Mouse (Mus musculus) heart, adult 2 months (tissue): ENCODE measurements at regions not wholly inside any gene's neighbourhood (a gene's known extent, or its start where the extent isn't known, plus 50 kb on each side); places are given as distances from the start of the nearest gene placed in this dataset.

Experiments
- DNase-seq, 2 experiments: peaks; one replicate each; pipeline ENCODE4 v3.0.0; 2021
- H3K27ac ChIP-seq: fragments of 200-600 bp; 2 replicates; pipeline ENCODE4 v1.8.1; 2022
- H3K27me3 ChIP-seq: fragments of 200-500 bp; 2 replicates; pipeline ENCODE4 v1.6.1; 2012; ENCODE audit warnings: mild to moderate bottlenecking, low read length, inconsistent platforms, mixed read lengths; ENCODE audit not compliant: control insufficient read depth, insufficient read depth
- H3K36me3 ChIP-seq: fragments of 200-500 bp; 2 replicates; pipeline ENCODE4 v1.6.1; 2012; ENCODE audit warnings: low read length, inconsistent platforms; ENCODE audit not compliant: control insufficient read depth, insufficient read depth
- H3K4me1 ChIP-seq: fragments of 200-500 bp; 2 replicates; pipeline ENCODE4 v1.6.1; 2011; ENCODE audit warnings: low read length; ENCODE audit not compliant: control insufficient read depth, insufficient read depth
- H3K4me3 ChIP-seq: fragments of 200-600 bp; 2 replicates; pipeline ENCODE4 v1.8.1; 2022
- H3K79me2 ChIP-seq: fragments of 200-500 bp; replicated peaks from 2 replicates; pipeline ENCODE4 v1.6.1; 2012; ENCODE audit warnings: mild to moderate bottlenecking, inconsistent platforms, low read length, moderate library complexity, mixed read lengths; ENCODE audit not compliant: control insufficient read depth, insufficient read depth
- H3K9ac ChIP-seq: fragments of 200-500 bp; 2 replicates; pipeline ENCODE4 v1.6.1; 2012; ENCODE audit warnings: low read depth, mild to moderate bottlenecking, control low read depth, inconsistent platforms, low read length, mixed read lengths
- CTCF ChIP-seq: fragments of 200-600 bp; IDR thresholded peaks from 2 replicates; pipeline ENCODE4 v1.8.1; 2022; ENCODE audit warnings: antibody characterized with exemption, mild to moderate bottlenecking, moderate library complexity
- EP300 ChIP-seq: fragments of 200-500 bp; IDR thresholded peaks from 2 replicates; pipeline ENCODE4 v1.6.1; 2011; ENCODE audit warnings: low read depth, low read length, control low read depth; ENCODE audit not compliant: insufficient read depth
- POLR2A ChIP-seq: fragments of 200-500 bp; IDR thresholded peaks from 2 replicates; pipeline ENCODE4 v1.6.1; 2011; ENCODE audit warnings: mild to moderate bottlenecking, low read depth, low read length, control low read depth; ENCODE audit not compliant: insufficient read depth
- WGBS: fragments of 180-500 bp; shearing (Covaris S2); methylation state at CpG from one replicate; pipeline ENCODE4 v1.1.7; 2018; 5-methylcytosine and 5-hydroxymethylcytosine counted together
- intact Hi-C: fragments of 180-260 bp; cut with DNase I; formaldehyde crosslinking; loops from one replicate; pipeline ENCODE4 v1.15.1; 2025

DNA sequence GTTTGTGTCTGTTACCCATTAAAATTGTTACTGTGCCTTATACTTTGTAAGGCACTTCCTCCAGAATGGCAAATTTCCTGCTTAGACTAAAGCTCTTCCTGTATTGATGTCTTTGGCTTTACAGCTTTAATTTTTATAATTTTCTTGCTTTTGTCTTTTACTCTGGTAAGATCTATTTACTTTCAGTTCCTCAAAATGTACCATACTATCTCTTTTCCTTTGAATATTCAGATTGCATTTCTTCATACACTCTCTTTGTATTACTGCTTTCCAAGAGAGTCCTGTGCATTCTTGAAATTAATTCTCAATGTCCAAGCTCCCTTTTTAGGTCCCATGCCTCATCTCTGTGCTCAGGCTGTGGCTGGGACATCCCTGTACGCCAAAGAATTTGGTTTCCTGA, 627.7 kb downstream of the Ttll7 start:
- Histone ChIP-seq H3K4me3 (no peak overlapping the region), H3K27me3 (no peaks in the 10 kb centered on the region), H3K9ac (no peak overlapping the region), H3K79me2 (no peaks in the 10 kb centered on the region), H3K27ac (no peak overlapping the region), H3K4me1 (no peaks in the 10 kb centered on the region), H3K36me3 (no peaks in the 10 kb centered on the region)
- DNase-seq, result no peak
- intact Hi-C loops, result no loop called here
- WGBS, result 76% methylated on average over 1 of the region's 1 CpGs
- TF ChIP-seq POLR2A (no peak), CTCF (no peak), EP300 (no peak)
